Mouse (Mus musculus) MEL (cell line): ENCODE measurements around the gene Tsacc. TPM values are rescaled to one million over a fixed set of nuclear protein-coding genes. Genes with fewer than 3 reads are reported as not detected.

Experiments used
- DNase-seq: peaks from one replicate; pipeline ENCODE4 v3.0.0; 2011; ENCODE audit warnings: low read depth, low spot score
- H3K27ac ChIP-seq: 2 replicates; pipeline ENCODE4 v1.5.1; 2012; ENCODE audit warnings: low read depth, mild to moderate bottlenecking, control low read depth, low read length, moderate library complexity; ENCODE audit not compliant: control insufficient read depth
- H3K27me3 ChIP-seq, 2 experiments: fragments of 150-350 bp in 1 of 2; sonication (generic) in 1 of 2; 2 replicates each; pipeline ENCODE4 v1.6.1; 2012; ENCODE audit warnings: low read length in 2 of 2, mild to moderate bottlenecking in 2 of 2, improper control_type of control experiment in 1 of 2, moderate library complexity in 1 of 2; ENCODE audit not compliant: insufficient read depth in 2 of 2, control insufficient read depth in 1 of 2
- H3K36me3 ChIP-seq, 2 experiments: 2 replicates each; pipeline ENCODE4 v1.6.1; 2012 to 2014; ENCODE audit warnings: low read length in 2 of 2, improper control_type of control experiment in 1 of 2, inconsistent platforms in 1 of 2, mild to moderate bottlenecking in 1 of 2; ENCODE audit not compliant: insufficient read depth in 2 of 2, control insufficient read depth in 1 of 2
- H3K4me1 ChIP-seq, 2 experiments: fragments of 150-350 bp in 1 of 2; sonication (generic) in 1 of 2; 2 replicates each; pipeline ENCODE4 v1.6.1; 2012; ENCODE audit warnings: low read length in 2 of 2, improper control_type of control experiment in 1 of 2, mild to moderate bottlenecking in 1 of 2; ENCODE audit not compliant: insufficient read depth in 2 of 2, control insufficient read depth in 1 of 2
- H3K4me3 ChIP-seq, 2 experiments: fragments of 150-350 bp in 1 of 2; sonication (generic) in 1 of 2; 2 replicates each; pipeline ENCODE4 v1.5.1; 2012; ENCODE audit warnings: low read depth in 2 of 2, low read length in 2 of 2, mild to moderate bottlenecking in 2 of 2, moderate library complexity in 2 of 2, control low read depth in 1 of 2, improper control_type of control experiment in 1 of 2; ENCODE audit not compliant: control insufficient read depth in 1 of 2, insufficient read depth in 1 of 2
- H3K79me2 ChIP-seq: 2 replicates; pipeline ENCODE4 v1.6.1; 2012; ENCODE audit warnings: mild to moderate bottlenecking, low read length, moderate library complexity; ENCODE audit not compliant: control insufficient read depth, poor library complexity, insufficient read depth
- H3K9ac ChIP-seq: 2 replicates; pipeline ENCODE4 v1.6.1; 2012; ENCODE audit warnings: low read depth, mild to moderate bottlenecking, control low read depth, low read length, moderate library complexity; ENCODE audit not compliant: control insufficient read depth, poor library complexity, severe bottlenecking
- H3K9me3 ChIP-seq: fragments of 150-350 bp; sonication (generic); replicated peaks from 2 replicates; pipeline ENCODE4 v1.6.1; 2012; ENCODE audit warnings: mild to moderate bottlenecking, low read length, improper control_type of control experiment, moderate library complexity; ENCODE audit not compliant: insufficient read depth
- BHLHE40 ChIP-seq: IDR thresholded peaks from 2 replicates; pipeline ENCODE4 v1.6.1; 2012; ENCODE audit warnings: low read depth, mild to moderate bottlenecking, inconsistent platforms, low read length, improper control_type of control experiment, borderline replicate concordance
- CHD1 ChIP-seq: IDR thresholded peaks from 2 replicates; pipeline ENCODE4 v1.6.1; 2012; ENCODE audit warnings: low read depth, mild to moderate bottlenecking, inconsistent platforms, low read length, improper control_type of control experiment
- CTCF ChIP-seq, 3 experiments: IDR thresholded peaks in 2 of 3; conservative IDR thresholded peaks in 1 of 3; 2 replicates each; pipeline ENCODE4 v1.5.1; 2011 to 2012; ENCODE audit warnings: low read length in 3 of 3, low read depth in 2 of 3, mild to moderate bottlenecking in 2 of 3, improper control_type of control experiment in 1 of 3, inconsistent platforms in 1 of 3, mixed read lengths in 1 of 3, moderate library complexity in 1 of 3; ENCODE audit not compliant: control insufficient read depth in 1 of 3, insufficient read depth in 1 of 3, poor library complexity in 1 of 3, severe bottlenecking in 1 of 3
- E2F4 ChIP-seq: IDR thresholded peaks from 2 replicates; pipeline ENCODE4 v1.6.1; 2011; ENCODE audit warnings: low read depth, low read length, improper control_type of control experiment, borderline replicate concordance
- EP300 ChIP-seq, 2 experiments: IDR thresholded peaks; 2 replicates each; pipeline ENCODE4 v1.6.1; 2011; ENCODE audit warnings: improper control_type of control experiment in 2 of 2, low read length in 2 of 2, low read depth in 1 of 2, mild to moderate bottlenecking in 1 of 2
- ETS1 ChIP-seq: IDR thresholded peaks from 2 replicates; pipeline ENCODE4 v1.6.1; 2012; ENCODE audit warnings: low read depth, mild to moderate bottlenecking, inconsistent platforms, low read length, improper control_type of control experiment, moderate library complexity
- KAT2A ChIP-seq: conservative IDR thresholded peaks from 2 replicates; pipeline ENCODE4 v1.6.1; 2012; ENCODE audit warnings: low read depth, low read length, improper control_type of control experiment, inconsistent platforms
- MAFK ChIP-seq: IDR thresholded peaks from 2 replicates; pipeline ENCODE4 v1.6.1; 2011; ENCODE audit warnings: low read depth, mild to moderate bottlenecking, low read length, improper control_type of control experiment, borderline replicate concordance
- MAX ChIP-seq: IDR thresholded peaks from 2 replicates; pipeline ENCODE4 v1.6.1; 2011; ENCODE audit warnings: low read length, improper control_type of control experiment
- MAZ ChIP-seq: IDR thresholded peaks from 2 replicates; pipeline ENCODE4 v1.6.1; 2012; ENCODE audit warnings: low read depth, mild to moderate bottlenecking, inconsistent platforms, low read length, improper control_type of control experiment
- MEF2A ChIP-seq: IDR thresholded peaks from 2 replicates; pipeline ENCODE4 v1.6.1; 2014; ENCODE audit warnings: low read depth, mild to moderate bottlenecking, inconsistent platforms, low read length, improper control_type of control experiment; ENCODE audit not compliant: poor library complexity, insufficient replicate concordance, severe bottlenecking; ENCODE audit errors: extremely low read depth
- MXI1 ChIP-seq: IDR thresholded peaks from 2 replicates; pipeline ENCODE4 v1.6.1; 2011; ENCODE audit warnings: mild to moderate bottlenecking, low read depth, low read length, improper control_type of control experiment
- MYC ChIP-seq: IDR thresholded peaks from 2 replicates; pipeline ENCODE4 v1.6.1; 2011; ENCODE audit warnings: low read depth, mild to moderate bottlenecking, low read length, improper control_type of control experiment, moderate library complexity
- NELFE ChIP-seq: IDR thresholded peaks from 2 replicates; pipeline ENCODE4 v1.6.1; 2011; ENCODE audit warnings: low read depth, low read length, improper control_type of control experiment
- POLR2A ChIP-seq, 2 experiments: IDR thresholded peaks; 2 replicates each; pipeline ENCODE4 v1.6.1; 2011 to 2012; ENCODE audit warnings: low read length in 2 of 2, mild to moderate bottlenecking in 2 of 2, control low read depth in 1 of 2, improper control_type of control experiment in 1 of 2, low read depth in 1 of 2, moderate library complexity in 1 of 2; ENCODE audit not compliant: control insufficient read depth in 1 of 2, insufficient read depth in 1 of 2, poor library complexity in 1 of 2
- POLR2AphosphoS5 ChIP-seq: IDR thresholded peaks from 2 replicates; pipeline ENCODE4 v1.6.1; 2012; ENCODE audit warnings: low read depth, borderline replicate concordance, mild to moderate bottlenecking, inconsistent platforms, low read length, moderate library complexity, mixed read lengths
- RCOR1 ChIP-seq: IDR thresholded peaks from 2 replicates; pipeline ENCODE4 v1.6.1; 2012; ENCODE audit warnings: low read depth, mild to moderate bottlenecking, inconsistent platforms, low read length, improper control_type of control experiment
- SIN3A ChIP-seq: IDR thresholded peaks from 2 replicates; pipeline ENCODE4 v1.6.1; 2012; ENCODE audit warnings: low read length, improper control_type of control experiment, inconsistent platforms
- SMC3 ChIP-seq: IDR thresholded peaks from 2 replicates; pipeline ENCODE4 v1.6.1; 2011; ENCODE audit warnings: low read depth, low read length, improper control_type of control experiment
- TCF12 ChIP-seq: IDR thresholded peaks from 2 replicates; pipeline ENCODE4 v1.6.1; 2014; ENCODE audit warnings: low read depth, mild to moderate bottlenecking, inconsistent platforms, low read length, improper control_type of control experiment, moderate library complexity
- USF1 ChIP-seq: IDR thresholded peaks from 2 replicates; pipeline ENCODE4 v1.6.1; 2014; ENCODE audit warnings: low read depth, mild to moderate bottlenecking, inconsistent platforms, low read length, improper control_type of control experiment, moderate library complexity
- ZC3H11A ChIP-seq: IDR thresholded peaks from 2 replicates; pipeline ENCODE4 v1.6.1; 2012; ENCODE audit warnings: low read depth, mild to moderate bottlenecking, inconsistent platforms, low read length, improper control_type of control experiment
- ZKSCAN1 ChIP-seq: IDR thresholded peaks from 2 replicates; pipeline ENCODE4 v1.6.1; 2012; ENCODE audit warnings: low read depth, mild to moderate bottlenecking, inconsistent platforms, low read length, improper control_type of control experiment, moderate library complexity
- polyA plus RNA-seq, 2 experiments: library from polyadenylated mRNA; stranded (reverse) in 1 of 2; unstranded in 1 of 2; fragments of >175 nt in 1 of 2; fragments of >200 nt in 1 of 2; gene quantifications; 2 replicates each; pipeline versions ENCODE4 v1.2.1 to v1.2.4; 2012; ENCODE audit warnings: low replicate concordance in 2 of 2, low read depth in 1 of 2; ENCODE audit not compliant: insufficient read length in 2 of 2, insufficient read depth in 1 of 2, missing spikeins in 1 of 2
- total RNA-seq: library from RNA; depleted of rRNA; stranded (reverse); fragments of 300-350 nt; gene quantifications from 2 replicates; pipeline ENCODE4 v1.2.3, GENCODE M21; 2012

Tsacc gene
- total and polyA plus RNA-seq, 3 experiments = 34.1 to 41.1 TPM; not detected in 1

DNA sequence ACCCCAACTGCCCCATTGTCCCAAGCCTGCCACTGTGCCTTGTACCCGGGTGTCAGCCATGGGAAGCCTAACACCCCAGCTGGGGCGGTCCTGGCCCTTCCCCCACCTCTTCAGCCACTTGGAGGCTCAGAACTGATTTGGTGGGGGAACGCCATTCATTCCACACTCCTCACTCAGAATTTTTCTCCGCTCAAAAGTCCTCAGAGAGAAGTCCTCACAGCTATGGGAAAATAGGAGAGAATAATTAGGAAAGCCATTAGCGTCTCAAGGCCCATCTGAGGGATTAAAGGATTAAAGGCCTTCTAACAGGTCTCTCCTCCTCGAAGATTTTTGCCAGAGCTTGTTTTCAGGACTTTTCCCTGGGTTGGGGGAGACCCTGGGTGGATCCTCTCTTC lies 59.6 kb downstream of the Tsacc start:
- Histone ChIP-seq H3K9me3 (no peaks in the 10 kb centered on the region), H3K79me2 (no peaks in the 10 kb centered on the region), H3K27me3 (peaks cover 28 to 29% of the 10 kb centered on the region in 2 experiments), H3K27ac (no peak overlapping the region), H3K9ac (no peak overlapping the region), H3K4me3 (no peak overlapping the region), H3K4me1 (peaks cover 0 to 2% of the 10 kb centered on the region in 2 experiments; a peak in 1 of 4 replicates), H3K36me3 (peaks cover 0 to 2% of the 10 kb centered on the region in 2 experiments; a peak in 1 of 4 replicates)
- TF ChIP-seq CTCF (IDR thresholded peaks at IDR 0.05 in 2 of 3, conservative IDR thresholded peaks at IDR 0.05 in 1 of 3; ENCODE audit: control insufficient read depth in 1 of 3, insufficient read depth in 1 of 3, low read depth in 2 of 3, low read length in 3 of 3, poor library complexity in 1 of 3, severe bottlenecking in 1 of 3) (no peak), ZC3H11A (no peak), USF1 (no peak), POLR2A (IDR thresholded peaks at IDR 0.05; ENCODE audit: control insufficient read depth in 1 of 2, insufficient read depth in 1 of 2, low read depth in 1 of 2, low read length in 2 of 2, poor library complexity in 1 of 2) (no peak), SIN3A (no peak), TCF12 (no peak), SMC3 (no peak), MAZ (no peak), E2F4 (no peak), NELFE (no peak), ZKSCAN1 (no peak), BHLHE40 (no peak), MEF2A (no peak), KAT2A (no peak), EP300 (IDR thresholded peaks at IDR 0.05; ENCODE audit: low read depth in 1 of 2, low read length in 2 of 2) (no peak)
- DNase-seq = no peak

DNA sequence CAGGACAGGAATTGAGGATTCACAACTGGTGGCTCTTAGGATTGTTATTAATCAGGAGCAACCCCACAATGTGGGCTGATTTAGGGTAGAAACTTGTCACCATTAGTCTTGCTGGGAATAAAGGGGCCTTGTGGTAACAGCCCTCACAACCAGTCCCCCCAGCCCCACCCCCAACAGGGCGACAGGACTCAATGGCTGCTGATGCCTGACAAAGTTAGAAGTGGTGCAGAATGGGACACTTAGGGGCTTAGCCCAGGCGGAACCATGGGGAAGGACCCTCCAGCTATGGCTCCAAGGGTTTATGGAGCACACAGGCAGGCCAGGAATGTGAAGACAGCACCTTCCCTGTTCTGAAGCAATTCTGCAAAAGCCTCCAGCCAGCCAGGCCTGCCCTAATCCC lies 61.2 kb downstream of the Tsacc start:
- H3K4me1 ChIP-seq = peaks cover 0 to 5% of the 10 kb centered on the region in 2 experiments; a peak in 2 of 4 replicates
- peaks cover 28 to 30% of the 10 kb centered on the region in 2 experiments for H3K27me3 ChIP-seq
- H3K9me3 ChIP-seq = no peaks in the 10 kb centered on the region
- H3K27ac ChIP-seq = no peak overlapping the region
- TF ChIP-seq POLR2AphosphoS5 (no peak), USF1 (no peak), MYC (no peak), MAX (no peak), ETS1 (no peak), MAFK (no peak), CHD1 (no peak), MXI1 (no peak), RCOR1 (no peak), SMC3 (no peak), TCF12 (no peak), MAZ (no peak), SIN3A (no peak), MEF2A (no peak)
- no peaks in the 10 kb centered on the region for H3K79me2 ChIP-seq
- peaks cover 0 to 5% of the 10 kb centered on the region in 2 experiments; a peak in 1 of 4 replicates for H3K36me3 ChIP-seq
- DNase-seq = no peak
- no peak overlapping the region for H3K9ac ChIP-seq
- H3K4me3 ChIP-seq = no peak overlapping the region
